Mouse (Mus musculus) heart, embryonic 14.5 days (tissue): ENCODE measurements at regions not wholly inside any gene's neighbourhood (a gene's known extent, or its start where the extent isn't known, plus 50 kb on each side); places are given as distances from the start of the nearest gene placed in this dataset.

Experiments used
- ATAC-seq: fragments of 200-750 bp; cut with Nextera tagmentation; 2 replicates; pipeline ENCODE4 v1.8.0; 2017; ENCODE audit warnings: low read depth, moderate TSS enrichment; ENCODE audit not compliant: insufficient number of reproducible peaks, insufficient read depth, low FRiP score
- H3K27ac ChIP-seq, 2 experiments: fragments of 200-500 bp in 1 of 2; fragments of 300-500 bp in 1 of 2; sonication (generic) in 1 of 2; replicated peaks in 1 of 2; 2 replicates each; pipeline ENCODE4 v1.5.1; 2012 to 2014; ENCODE audit warnings: low read depth in 2 of 2, low read length in 2 of 2, control low read depth in 1 of 2, mild to moderate bottlenecking in 1 of 2, mixed read lengths in 1 of 2; ENCODE audit not compliant: control insufficient read depth in 1 of 2, insufficient read depth in 1 of 2
- H3K27me3 ChIP-seq: fragments of 300-500 bp; sonication (generic); 2 replicates; pipeline ENCODE4 v1.6.1; 2014; ENCODE audit warnings: mild to moderate bottlenecking, low read length, control low read depth; ENCODE audit not compliant: control insufficient read depth, insufficient read depth
- H3K36me3 ChIP-seq: fragments of 300-500 bp; sonication (generic); 2 replicates; pipeline ENCODE4 v1.6.1; 2014; ENCODE audit warnings: mild to moderate bottlenecking, control low read depth, low read length, mixed read lengths; ENCODE audit not compliant: control insufficient read depth, insufficient read depth
- H3K4me1 ChIP-seq, 2 experiments: fragments of 200-500 bp in 1 of 2; fragments of 300-500 bp in 1 of 2; sonication (generic) in 1 of 2; 2 replicates each; pipeline ENCODE4 v1.6.1; 2012 to 2014; ENCODE audit warnings: low read length in 2 of 2, control low read depth in 1 of 2, mixed read lengths in 1 of 2; ENCODE audit not compliant: control insufficient read depth in 2 of 2, insufficient read depth in 2 of 2
- H3K4me2 ChIP-seq: fragments of 300-500 bp; sonication (generic); 2 replicates; pipeline ENCODE4 v1.6.1; 2014; ENCODE audit warnings: mild to moderate bottlenecking, low read length
- H3K4me3 ChIP-seq, 2 experiments: fragments of 200-500 bp in 1 of 2; fragments of 300-500 bp in 1 of 2; sonication (generic) in 1 of 2; 2 replicates each; pipeline ENCODE4 v1.5.1; 2012 to 2014; ENCODE audit warnings: low read length in 2 of 2, mild to moderate bottlenecking in 2 of 2, control low read depth in 1 of 2, low read depth in 1 of 2, moderate library complexity in 1 of 2; ENCODE audit not compliant: control insufficient read depth in 1 of 2, insufficient read depth in 1 of 2
- H3K9ac ChIP-seq: fragments of 300-500 bp; sonication (generic); 2 replicates; pipeline ENCODE4 v1.6.1; 2014; ENCODE audit warnings: mild to moderate bottlenecking, low read length
- H3K9me3 ChIP-seq: fragments of 300-500 bp; sonication (generic); 2 replicates; pipeline ENCODE4 v1.6.1; 2016; ENCODE audit warnings: low read length, control low read depth; ENCODE audit not compliant: control insufficient read depth
- WGBS: fragments of 180-500 bp; shearing (Covaris S2); extraction: QIAGEN DNeasy Blood & Tissue Kit; methylation state at CpG from one replicate; pipeline ENCODE4 v1.1.7; 2014; 5-methylcytosine and 5-hydroxymethylcytosine counted together

DNA sequence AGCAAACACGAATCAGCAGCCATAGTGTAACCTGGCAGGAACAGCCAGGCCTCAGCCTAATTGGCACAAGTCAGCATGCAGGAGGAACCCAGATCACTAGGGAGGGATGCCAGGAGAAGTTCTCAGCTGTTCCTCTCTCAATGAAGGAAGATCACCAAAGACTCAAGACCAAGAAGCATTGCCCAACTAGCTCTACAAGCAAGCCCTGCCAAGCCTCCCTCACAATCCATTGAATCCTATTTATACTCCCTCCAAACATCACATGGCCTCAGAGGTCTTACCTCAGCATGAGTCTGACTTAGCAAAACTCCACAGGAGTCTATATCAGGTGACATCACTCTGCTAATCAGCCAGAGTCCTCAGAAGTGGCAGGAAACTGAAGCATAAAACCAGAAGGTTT is 135.1 kb downstream of the Rbm43 start:
- whole genome bisulfite sequencing, result 82% methylated on average over 1 of the region's 1 CpGs
- H3K27me3 ChIP-seq, result no peaks in the 10 kb centered on the region
- no peak overlapping the region for H3K27ac ChIP-seq
- no peak overlapping the region for H3K4me3 ChIP-seq
- H3K9ac ChIP-seq, result no peak overlapping the region
- no peaks in the 10 kb centered on the region for H3K4me1 ChIP-seq
- ATAC-seq, result no peak
- no peak overlapping the region for H3K4me2 ChIP-seq
- H3K36me3 ChIP-seq, result no peaks in the 10 kb centered on the region
- H3K9me3 ChIP-seq, result no peaks in the 10 kb centered on the region

- no peak overlapping the region for H3K9ac ChIP-seq
- peaks cover 0 to 2% of the 10 kb centered on the region in 2 experiments; a peak in 1 of 4 replicates for H3K4me1 ChIP-seq
- ATAC-seq, result no peak
- 74% methylated on average over 2 of the region's 2 CpGs for WGBS
- H3K9me3 ChIP-seq, result 0 out of 2 replicates have a peak, but pooled peaks cover 3% of the 10 kb centered on the region
- no peak overlapping the region for H3K27ac ChIP-seq
- no peaks in the 10 kb centered on the region for H3K27me3 ChIP-seq
- no peak overlapping the region for H3K4me2 ChIP-seq
- H3K36me3 ChIP-seq, result no peaks in the 10 kb centered on the region
- no peak overlapping the region for H3K4me3 ChIP-seq
These were observed 112.0 kb downstream of the Rbm43 start for GRCm38 (mm10) chr2:51822976-51823375.

DNA sequence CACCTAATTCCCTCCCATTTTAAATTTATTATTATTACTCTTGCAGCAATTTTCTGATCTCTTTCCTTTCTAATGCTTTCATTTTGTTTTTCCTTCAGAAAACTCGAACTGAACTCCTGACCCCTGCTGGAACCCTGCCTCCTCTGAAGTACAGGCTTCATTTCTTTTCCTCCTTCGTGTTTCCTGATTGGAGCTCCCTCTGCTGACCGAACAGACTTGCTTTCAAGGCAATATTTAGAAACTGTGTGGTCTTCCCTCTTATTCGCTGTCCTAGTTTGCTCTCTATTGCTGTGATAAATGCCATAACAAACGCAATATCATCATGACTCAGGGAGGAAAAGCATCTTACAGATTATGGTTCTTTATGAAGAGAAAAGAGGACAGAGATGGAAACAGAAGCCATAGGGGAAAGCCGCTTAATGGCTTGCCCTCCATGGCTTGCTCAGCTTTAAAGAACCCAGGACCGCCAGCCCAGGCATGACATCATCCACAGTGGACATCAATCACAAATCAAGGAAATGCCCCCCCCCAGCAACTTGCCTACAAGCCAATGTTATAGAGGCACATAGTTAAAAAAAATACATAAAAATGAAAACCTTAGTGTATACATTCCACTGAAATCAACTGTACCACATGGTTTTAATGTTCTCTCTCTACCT is 104.5 kb downstream of the Rbm43 start:
- no peak for ATAC-seq
- no peaks in the 10 kb centered on the region for H3K36me3 ChIP-seq
- no peak overlapping the region for H3K9ac ChIP-seq
- no peaks in the 10 kb centered on the region; a peak in 1 of 4 replicates for H3K4me1 ChIP-seq
- no peaks in the 10 kb centered on the region for H3K27me3 ChIP-seq
- H3K4me2 ChIP-seq, result no peak overlapping the region
- no peaks in the 10 kb centered on the region for H3K9me3 ChIP-seq
- H3K4me3 ChIP-seq, result no peak overlapping the region
- 38% methylated on average over 7 of the region's 7 CpGs for WGBS
- H3K27ac ChIP-seq, result no peak overlapping the region

- no peaks in the 10 kb centered on the region for H3K9me3 ChIP-seq
- 86% methylated on average over 9 of the region's 9 CpGs for WGBS
These were observed 103.8 kb downstream of the Rbm43 start for GRCm38 (mm10) chr2:51830965-51831720.

GRCm38 (mm10) chr2:51837864-51838263 is 97.1 kb downstream of the Rbm43 start:
- WGBS, result 83% methylated on average over 5 of the region's 5 CpGs

More at GRCm38 (mm10) chr2:51830965-51831720, 103.8 kb downstream of the Rbm43 start:
- no peak for ATAC-seq
- Histone ChIP-seq H3K4me2 (no peak overlapping the region), H3K27ac (no peak overlapping the region), H3K4me1 (no peaks in the 10 kb centered on the region; a peak in 1 of 4 replicates), H3K36me3 (no peaks in the 10 kb centered on the region), H3K4me3 (no peak overlapping the region), H3K27me3 (no peaks in the 10 kb centered on the region), H3K9ac (no peak overlapping the region)

GRCm38 (mm10) chr2:51840808-51841207 is 94.2 kb downstream of the Rbm43 start:
- Histone ChIP-seq H3K27ac (no peak overlapping the region), H3K9me3 (no peaks in the 10 kb centered on the region), H3K9ac (no peak overlapping the region), H3K4me1 (no peaks in the 10 kb centered on the region), H3K27me3 (no peaks in the 10 kb centered on the region), H3K4me2 (no peak overlapping the region), H3K36me3 (no peaks in the 10 kb centered on the region), H3K4me3 (no peak overlapping the region)
- no peak for ATAC-seq
- 82% methylated on average over 3 of the region's 3 CpGs for WGBS

More at GRCm38 (mm10) chr2:51837864-51838263, 97.1 kb downstream of the Rbm43 start:
- H3K4me2 ChIP-seq, result no peak overlapping the region
- no peaks in the 10 kb centered on the region for H3K9me3 ChIP-seq
- no peaks in the 10 kb centered on the region for H3K4me1 ChIP-seq
- H3K36me3 ChIP-seq, result no peaks in the 10 kb centered on the region
- H3K4me3 ChIP-seq, result no peak overlapping the region
- no peak for ATAC-seq
- no peaks in the 10 kb centered on the region for H3K27me3 ChIP-seq
- no peak overlapping the region for H3K27ac ChIP-seq
- no peak overlapping the region for H3K9ac ChIP-seq

DNA sequence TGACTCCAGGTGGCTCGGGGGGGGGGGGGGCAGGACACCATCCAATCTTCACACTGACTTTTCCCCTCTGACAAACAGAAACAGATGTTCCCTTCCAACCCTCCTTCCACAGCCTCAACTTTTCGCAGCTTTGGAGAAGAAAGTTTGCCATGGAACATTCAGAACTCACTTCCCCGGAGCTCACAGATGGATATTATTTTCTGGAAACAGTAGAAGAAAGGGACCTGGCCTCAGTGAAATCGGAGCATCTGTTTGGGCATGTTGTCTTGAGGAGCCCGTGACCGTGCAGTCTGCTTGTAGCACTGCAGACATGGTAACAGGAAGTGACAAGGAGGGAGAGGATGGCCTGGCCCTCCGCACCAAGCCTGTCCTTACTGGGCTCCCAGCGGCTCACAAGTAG is 90.1 kb downstream of the Rbm43 start:
- H3K36me3 ChIP-seq, result no peaks in the 10 kb centered on the region
- no peak overlapping the region for H3K9ac ChIP-seq
- H3K9me3 ChIP-seq, result no peaks in the 10 kb centered on the region
- WGBS, result 75% methylated on average over 8 of the region's 8 CpGs
- no peaks in the 10 kb centered on the region for H3K27me3 ChIP-seq
- H3K4me1 ChIP-seq, result no peaks in the 10 kb centered on the region
- H3K27ac ChIP-seq, result no peak overlapping the region
- H3K4me3 ChIP-seq, result no peak overlapping the region
- ATAC-seq, result no peak
- no peak overlapping the region for H3K4me2 ChIP-seq
